Mouse (Mus musculus): Measurements from ENCODE around the gene Snrpa1. TPM values are rescaled to one million over a fixed set of nuclear protein-coding genes. Genes with fewer than 3 reads are reported as not detected.
A peak's percentile ranks its signal among the peaks of the same experiment; 100 is the strongest.
"Not testable (repeated sequence)": the region's sequence is repeated elsewhere in the genome, so short reads cannot be mapped to it uniquely, and the experiment has no call there.

Snrpa1 gene
- total RNA-seq, 2 experiments from 2014 or later, result 15.2 to 22.4 TPM

GRCm38 (mm10) chr7:66047975-66048374 lies 10.8 kb upstream of the Snrpa1 start:
- no peak for TF ChIP-seq CTCF (IDR thresholded peaks at IDR 0.05)
- intact Hi-C loops (cut with DNase I), result no loop called here
- no peak overlapping the region for H3K4me3 ChIP-seq

GRCm38 (mm10) chr7:66048446-66049230 lies 10.2 kb upstream of the Snrpa1 start:
- Histone ChIP-seq H3K27ac (no peak overlapping the region), H3K4me3 (no peak overlapping the region)
- intact Hi-C loops (cut with DNase I), result no loop called here
- TF ChIP-seq CTCF (IDR thresholded peaks at IDR 0.05), result no peak
- no peak for DNase-seq

More at GRCm38 (mm10) chr7:66047975-66048374, 10.8 kb upstream of the Snrpa1 start:
- H3K27ac ChIP-seq, result no peak overlapping the region
- no peak for DNase-seq

GRCm38 (mm10) chr7:66053946-66054483 lies 4.8 kb upstream of the Snrpa1 start:
- Histone ChIP-seq H3K27ac (no peak overlapping the region), H3K4me3 (no peak overlapping the region)
- intact Hi-C loops (cut with DNase I), result loop anchor here (2.0 to 5.0 kb wide), 2 partner anchors 282 to 349 kb away; no protein-coding TSS in a partner anchor
- no peak for DNase-seq
- no peak for TF ChIP-seq CTCF (IDR thresholded peaks at IDR 0.05)

GRCm38 (mm10) chr7:66055356-66055755 lies 3.4 kb upstream of the Snrpa1 start:
- peak; percentile 86 for TF ChIP-seq CTCF (IDR thresholded peaks at IDR 0.05)
- not testable (repeated sequence) for H3K4me3 ChIP-seq, DNase-seq, H3K27ac ChIP-seq
- intact Hi-C loops (cut with DNase I), result loop anchor here (2.0 kb wide), 1 partner anchor 351 kb away; no protein-coding TSS in a partner anchor

GRCm38 (mm10) chr7:66060066-66060956 lies 1.5 kb downstream of the Snrpa1 start:
- Histone ChIP-seq H3K27ac (peak overlapping the region; percentile 95), H3K4me3 (peak overlapping the region; percentile 99)
- peak; percentile 92 for DNase-seq
- intact Hi-C loops (cut with DNase I), result loop anchor here (5.0 kb wide), 1 partner anchor 413 kb away; no protein-coding TSS in a partner anchor
- no peak for TF ChIP-seq CTCF (IDR thresholded peaks at IDR 0.05)

GRCm38 (mm10) chr7:66061057-66061456 lies 2.3 kb downstream of the Snrpa1 start:
- intact Hi-C loops (cut with DNase I), result loop anchor here (5.0 kb wide), 1 partner anchor 414 kb away; no protein-coding TSS in a partner anchor
- no peak for TF ChIP-seq CTCF (IDR thresholded peaks at IDR 0.05)
- Histone ChIP-seq H3K27ac (peak overlapping the region; percentile 95), H3K4me3 (peak overlapping the region; percentile 99)
- no peak for DNase-seq

GRCm38 (mm10) chr7:66076411-66076810 lies 17.6 kb downstream of the Snrpa1 start:
- TF ChIP-seq CTCF (IDR thresholded peaks at IDR 0.05), result no peak
- intact Hi-C loops (cut with DNase I), result no loop called here

GRCm38 (mm10) chr7:66079364-66080230 lies 20.8 kb downstream of the Snrpa1 start, which contains the start of gene Selenos:
Selenos (plus strand) TSS chr7:66079649.
- peak within 1 kb of the TSS; percentile 81 for H3K4me3 ChIP-seq
- no peak for TF ChIP-seq CTCF (IDR thresholded peaks at IDR 0.05)
- peak; percentile 97 for DNase-seq
- peak within 1 kb of the TSS; percentile 96 for H3K27ac ChIP-seq
- intact Hi-C loops (cut with DNase I), result no loop called here

More at GRCm38 (mm10) chr7:66076411-66076810, 17.6 kb downstream of the Snrpa1 start:
- Histone ChIP-seq H3K4me3 (no peak overlapping the region), H3K27ac (no peak overlapping the region)
- no peak for DNase-seq

- intact Hi-C loops (cut with DNase I), result no loop called here
- peak overlapping the region; percentile 81 for H3K4me3 ChIP-seq
- TF ChIP-seq CTCF (IDR thresholded peaks at IDR 0.05), result no peak
- peak overlapping the region; percentile 96 for H3K27ac ChIP-seq
- no peak for DNase-seq
These were observed 21.4 kb downstream of the Snrpa1 start for GRCm38 (mm10) chr7:66080231-66080613.

- intact Hi-C loops (cut with DNase I), result no loop called here
- no peak for TF ChIP-seq CTCF (IDR thresholded peaks at IDR 0.05)
- Histone ChIP-seq H3K27ac (peak overlapping the region; percentile 75), H3K4me3 (no peak overlapping the region; the same call in 1 of the 2 replicates)
- DNase-seq, result no peak
These were observed 25.0 kb downstream of the Snrpa1 start for GRCm38 (mm10) chr7:66083757-66084156.

GRCm38 (mm10) chr7:66084546-66084945 lies 25.7 kb downstream of the Snrpa1 start:
- intact Hi-C loops (cut with DNase I), result no loop called here
- H3K27ac ChIP-seq, result peak overlapping the region; percentile 75
- no peak overlapping the region for H3K4me3 ChIP-seq
- DNase-seq, result peak; percentile 72
- TF ChIP-seq CTCF (IDR thresholded peaks at IDR 0.05), result no peak

All from gastrocnemius, adult 2 months (tissue).